Mouse (Mus musculus): ENCODE measurements at regions not wholly inside any gene's neighbourhood (a gene's known extent, or its start where the extent isn't known, plus 50 kb on each side); places are given as distances from the start of the nearest gene placed in this dataset.

DNA sequence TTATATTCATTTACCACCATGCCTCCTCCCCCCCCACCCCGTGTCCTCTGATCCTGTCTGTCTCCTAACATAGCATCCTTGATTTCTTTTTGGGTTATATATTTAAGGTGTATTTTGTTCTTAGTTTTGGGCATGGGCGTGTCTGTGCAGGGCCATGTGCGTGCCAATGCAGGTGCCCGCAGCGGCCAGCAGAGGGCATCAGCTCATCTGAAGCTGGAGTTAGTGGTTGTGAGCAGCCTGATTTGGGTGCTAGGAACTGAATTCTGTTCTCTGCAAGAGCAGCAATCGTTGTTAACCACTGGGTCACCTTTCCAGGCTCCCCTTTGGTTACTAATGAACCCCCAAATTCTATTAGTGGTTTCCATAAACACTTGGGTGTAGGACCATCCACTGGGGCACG lies 167.5 kb upstream of the Zfp64 start:
- DNase-seq: no peak

DNA sequence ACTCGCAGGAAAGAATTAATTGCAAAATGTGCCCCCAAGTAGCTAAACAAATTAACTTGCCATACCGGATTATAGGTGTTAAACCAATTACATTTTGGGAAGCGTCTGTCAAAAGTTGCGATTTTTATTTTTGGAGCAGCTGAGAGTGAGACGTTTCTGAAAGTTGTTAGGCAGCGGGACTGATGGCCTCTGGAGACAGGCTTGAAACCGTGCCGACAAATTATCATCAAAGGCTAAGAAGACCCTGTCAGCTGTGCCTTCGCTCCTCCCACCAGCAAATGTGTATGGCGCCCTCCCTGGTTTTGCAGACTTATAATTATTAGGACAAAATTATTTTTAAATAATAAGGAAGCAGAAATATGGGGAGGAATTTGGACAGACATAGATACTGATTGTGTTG lies 161.5 kb upstream of the Zfp64 start:
- DNase-seq: no peak

GRCm38 (mm10) chr2:169109044-169109443 lies 153.7 kb upstream of the Zfp64 start:
- DNase-seq: peak in 1 of 2 experiments; percentile 27

DNA sequence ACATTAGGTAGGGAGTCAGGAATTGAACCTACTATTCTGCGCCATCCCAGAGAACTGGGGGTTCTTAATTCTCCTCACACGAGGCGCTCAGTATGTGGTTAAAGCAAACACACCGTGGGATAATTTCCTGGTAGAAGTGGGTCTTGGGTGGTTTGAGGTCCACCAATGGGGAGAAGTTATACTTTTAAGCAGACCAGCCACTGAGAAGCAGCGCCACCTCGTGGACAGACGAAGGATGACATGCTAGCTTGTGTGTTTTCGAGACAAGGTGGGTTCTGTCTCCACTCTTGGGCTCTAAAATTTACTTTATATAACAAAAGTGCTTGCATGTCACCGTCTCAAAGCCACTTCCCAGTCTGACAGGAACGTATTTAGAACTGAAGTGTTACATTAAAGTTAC lies 152.7 kb upstream of the Zfp64 start:
- peak; percentile 27 to 71 for DNase-seq

- peak; percentile 48 to 65 for DNase-seq
These were observed 146.3 kb upstream of the Zfp64 start for GRCm38 (mm10) chr2:169101506-169102261.

- peak; percentile 31 for DNase-seq
These were observed 145.1 kb upstream of the Zfp64 start for GRCm38 (mm10) chr2:169100516-169100915.

GRCm38 (mm10) chr2:169099678-169100077 lies 144.3 kb upstream of the Zfp64 start:
- no peak for DNase-seq

- peak in 1 of 2 experiments; percentile 30 for DNase-seq
These were observed 143.2 kb upstream of the Zfp64 start for GRCm38 (mm10) chr2:169098591-169098990.

DNA sequence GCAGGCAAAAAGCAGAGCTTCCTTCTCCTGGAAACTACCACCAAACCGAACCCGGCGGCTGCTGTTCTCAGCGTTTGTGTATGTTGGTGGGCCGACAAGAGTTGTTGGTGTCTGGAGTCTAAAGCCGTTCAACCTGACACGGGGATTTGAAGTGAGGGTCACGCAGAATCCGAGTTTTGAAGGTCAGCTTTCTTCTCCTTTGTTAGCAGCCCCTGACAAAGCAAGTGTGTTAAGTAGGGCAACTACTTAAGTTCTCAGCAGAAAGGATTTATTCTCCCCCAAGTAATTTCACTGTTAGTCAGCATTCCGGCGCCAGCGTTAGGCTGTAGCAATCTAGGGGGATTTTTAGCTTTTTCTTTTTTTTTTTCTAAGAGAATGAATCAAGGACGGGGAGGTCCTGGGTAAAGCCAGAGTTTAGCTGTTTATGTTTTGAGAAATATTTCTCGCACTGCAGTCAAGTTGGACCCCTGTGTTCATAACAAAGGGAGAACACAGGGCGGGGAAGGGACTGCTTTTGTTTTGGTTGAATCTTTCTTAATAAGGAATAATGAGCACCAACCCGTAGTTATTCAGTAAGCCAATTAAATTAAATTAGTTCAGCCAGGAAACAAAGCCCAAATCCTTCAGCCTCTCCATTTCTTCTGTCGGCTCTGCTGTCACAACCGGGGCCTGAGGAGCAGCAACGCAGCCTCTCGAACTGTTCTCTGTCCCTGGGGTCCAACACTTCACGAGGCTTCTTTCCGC lies 138.8 kb upstream of the Zfp64 start:
- DNase-seq: no peak

- DNase-seq: no peak
These were observed 134.9 kb upstream of the Zfp64 start for GRCm38 (mm10) chr2:169090256-169090655.

DNA sequence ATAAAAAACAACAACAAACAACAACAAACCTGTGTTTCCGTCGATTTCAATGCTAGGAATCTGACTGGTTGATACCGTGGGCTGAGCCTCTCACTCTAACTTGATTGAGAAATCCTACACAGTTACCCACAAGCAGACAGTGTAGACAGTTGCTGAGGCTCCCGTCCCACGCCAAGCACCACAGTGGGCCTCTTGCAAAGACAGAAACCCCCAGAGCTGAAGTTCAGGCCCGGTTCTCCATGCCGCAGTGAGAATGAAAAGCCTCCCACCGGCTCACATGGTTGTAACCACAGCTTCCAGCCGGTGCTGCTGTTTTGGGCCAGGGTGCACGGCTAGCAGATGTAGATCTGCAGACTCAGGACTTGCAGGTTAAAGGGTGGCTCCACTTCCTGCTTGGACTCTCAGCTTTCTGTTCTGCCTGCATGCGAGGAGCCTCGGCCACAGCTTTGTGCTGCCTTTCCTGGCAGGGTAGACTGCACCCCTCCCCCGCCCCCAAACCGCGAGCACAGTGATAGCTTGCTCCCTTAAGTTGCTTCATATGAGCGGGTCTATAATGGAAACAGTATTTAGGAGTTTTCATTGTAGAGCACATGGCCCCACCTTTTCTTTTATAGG lies 133.6 kb upstream of the Zfp64 start:
- DNase-seq: peak in 1 of 2 experiments; percentile 16

DNA sequence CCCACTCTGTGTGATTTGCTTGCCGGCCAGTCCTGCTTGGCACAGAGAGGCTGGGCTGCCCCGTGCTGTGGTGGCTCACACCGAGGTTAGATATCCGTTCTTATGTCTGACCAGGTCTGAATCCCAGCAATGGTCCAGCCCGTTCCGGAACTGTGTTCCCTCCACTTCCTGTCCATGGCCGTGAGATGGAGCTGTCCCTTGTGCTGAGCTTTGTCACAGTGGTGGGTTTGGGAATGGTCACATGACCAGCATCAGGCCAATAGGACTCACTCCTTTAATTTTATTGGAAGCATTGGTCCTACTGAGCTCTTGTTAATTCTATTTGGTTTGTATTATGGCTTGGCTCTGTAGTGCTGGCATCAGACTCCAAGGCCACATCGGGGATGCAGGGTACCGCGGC lies 132.9 kb upstream of the Zfp64 start:
- no peak for DNase-seq

DNA sequence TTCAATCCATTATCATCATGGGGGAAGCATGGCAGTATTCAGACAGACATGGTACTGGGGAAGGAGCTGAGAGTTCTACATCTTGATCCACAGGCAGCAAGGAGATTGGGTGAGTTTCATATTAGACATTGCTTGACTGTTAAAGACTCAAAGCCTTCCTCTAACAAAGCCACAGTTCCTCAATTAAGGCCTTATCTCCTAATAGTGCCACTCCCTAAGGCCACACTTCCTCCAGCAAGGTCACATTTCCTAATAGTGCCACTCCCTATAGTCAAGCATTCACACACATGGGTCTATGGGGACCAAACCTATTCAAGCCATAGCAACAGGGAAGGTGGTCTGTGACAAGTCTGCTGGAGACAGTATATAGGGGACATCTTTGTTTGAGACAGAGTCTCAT lies 115.9 kb upstream of the Zfp64 start:
- no peak for DNase-seq

- DNase-seq: no peak
These were observed 109.8 kb upstream of the Zfp64 start for GRCm38 (mm10) chr2:169065166-169065698.

DNA sequence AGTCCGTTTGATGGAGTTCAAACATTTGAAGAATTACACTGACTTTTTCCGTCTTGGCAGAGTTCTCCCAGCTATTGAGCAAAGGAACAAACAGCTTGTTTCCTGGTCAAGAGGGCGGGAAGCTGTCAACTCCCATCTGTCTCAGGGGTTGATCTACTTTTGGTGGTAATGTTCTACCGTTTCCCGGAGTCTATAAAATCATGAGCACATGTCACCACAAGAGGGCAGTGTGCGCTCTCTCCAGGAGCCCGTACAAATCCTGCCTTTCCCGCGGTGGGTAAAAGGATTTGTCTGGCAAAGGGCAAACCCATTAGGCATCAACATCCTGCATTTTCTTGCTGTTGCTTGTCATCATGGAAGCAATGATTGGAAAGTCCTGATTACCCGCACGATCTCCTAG lies 106.1 kb upstream of the Zfp64 start:
- peak; percentile 84 to 89 for DNase-seq

- DNase-seq: peak; percentile 35 to 60
These were observed 105.1 kb upstream of the Zfp64 start for GRCm38 (mm10) chr2:169060495-169060894.

GRCm38 (mm10) chr2:169057831-169058230 lies 102.4 kb upstream of the Zfp64 start:
- peak in 1 of 2 experiments; percentile 34 for DNase-seq

DNA sequence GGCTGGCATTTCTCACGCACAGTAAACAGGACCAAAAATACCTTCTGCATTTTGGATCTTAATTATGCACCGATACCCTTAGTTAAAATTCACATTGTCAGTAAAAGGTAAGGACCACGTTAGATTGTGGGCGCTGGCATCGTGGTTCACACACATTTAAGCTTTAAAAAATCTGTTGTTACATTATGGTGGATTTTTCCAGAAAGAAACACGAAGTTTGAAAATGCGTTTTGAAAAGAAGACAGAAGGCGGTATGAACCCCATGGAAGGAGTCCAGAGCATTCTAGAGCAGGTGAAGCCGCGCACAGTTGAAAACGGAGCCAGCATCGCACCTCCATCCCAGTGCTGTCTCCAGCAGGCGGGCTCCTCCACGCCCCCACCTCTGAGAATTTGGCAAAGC lies 94.6 kb upstream of the Zfp64 start:
- no peak for DNase-seq

DNA sequence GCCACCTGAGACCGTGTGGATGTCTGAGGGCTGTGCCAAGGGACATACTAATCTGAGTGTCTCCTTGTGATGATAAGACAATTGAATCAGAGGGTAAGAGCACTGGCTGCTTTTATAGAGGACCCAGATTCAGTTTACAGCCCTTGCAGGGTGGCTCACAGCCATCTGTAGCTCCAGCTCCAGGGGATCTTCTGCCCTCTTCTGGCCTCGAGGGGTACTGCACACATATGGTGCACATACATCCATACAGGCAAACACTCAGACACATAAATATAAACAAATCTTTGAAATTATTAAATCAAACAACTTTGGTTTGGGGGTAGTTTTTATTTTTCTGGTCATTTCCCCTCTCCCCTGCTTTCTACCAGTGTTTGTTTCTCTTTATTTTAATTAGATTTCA lies 86.4 kb upstream of the Zfp64 start:
- DNase-seq: no peak

DNA sequence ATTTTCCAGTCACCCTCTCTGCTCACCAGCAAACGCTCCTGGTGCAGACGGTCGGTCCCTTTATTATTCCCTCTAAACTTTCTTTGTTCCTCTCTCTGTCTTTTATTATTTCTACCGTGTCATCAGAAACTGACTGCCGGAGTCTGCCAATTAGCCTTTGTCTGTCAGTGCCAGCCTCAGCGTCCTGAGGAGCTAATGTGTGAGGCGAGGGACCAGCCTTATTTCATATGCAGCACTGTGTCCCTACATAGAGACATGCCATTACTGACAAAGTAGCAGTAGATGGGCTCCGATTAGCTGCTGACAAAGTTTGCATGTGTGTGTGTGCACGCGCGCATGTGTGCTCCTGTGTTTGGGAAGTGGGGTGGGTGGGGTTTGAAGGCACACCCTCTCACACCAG lies 82.6 kb upstream of the Zfp64 start:
- DNase-seq: no peak

- no peak for DNase-seq
These were observed 82.1 kb upstream of the Zfp64 start for GRCm38 (mm10) chr2:169037519-169037918.

DNA sequence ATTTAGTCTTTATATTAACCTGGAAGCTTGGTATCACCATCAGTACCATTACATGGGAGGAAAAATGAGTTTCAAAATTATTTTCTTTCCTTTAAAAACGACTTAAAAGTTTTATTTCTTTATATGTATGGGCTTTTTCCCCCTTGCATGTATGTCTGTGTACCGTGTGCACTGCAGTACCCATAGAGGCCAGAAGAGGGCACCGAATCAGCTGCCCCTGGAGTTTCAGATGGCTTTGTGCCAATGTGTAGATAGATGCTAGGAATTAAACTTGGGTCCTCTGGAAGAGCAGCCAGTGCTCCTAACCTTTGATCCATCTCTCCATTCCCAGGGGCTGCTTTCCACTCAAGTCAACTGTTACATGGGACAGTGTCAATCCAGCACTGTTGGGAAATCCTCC lies 79.9 kb upstream of the Zfp64 start:
- peak; percentile 18 to 48 for DNase-seq

DNA sequence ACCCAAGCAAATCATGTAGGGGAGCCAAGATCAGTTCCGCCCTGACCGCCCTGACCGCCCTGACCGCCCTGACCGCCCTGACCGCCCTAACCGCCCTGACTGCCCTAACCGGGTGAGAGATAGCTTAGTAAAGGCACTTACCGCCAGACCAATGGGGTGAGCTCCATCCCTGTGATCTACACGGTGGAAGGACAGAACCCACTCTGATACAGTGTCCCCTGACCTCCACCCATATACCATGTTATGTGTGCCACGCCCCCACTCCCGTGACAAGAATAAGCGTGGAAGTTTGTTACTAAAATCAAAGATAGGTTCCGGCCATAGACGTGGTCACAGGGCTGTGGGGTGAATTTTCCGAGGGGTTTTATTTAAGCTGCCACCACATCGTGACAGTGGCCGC lies 78.6 kb upstream of the Zfp64 start:
- no peak for DNase-seq

- no peak for DNase-seq
These were observed 77.8 kb upstream of the Zfp64 start for GRCm38 (mm10) chr2:169033181-169033580.
